Mouse (Mus musculus) ovary, adult 18-20 months (tissue): ENCODE measurements around the gene Gm28374.

Experiments
- DNase-seq: peaks from one replicate; pipeline ENCODE4 v3.0.0; 2022; ENCODE audit warnings: low spot score, mixed read lengths

Gm28374 gene

GRCm38 (mm10) chr19:6085417-6085879 lies 3.4 kb upstream of the Gm28374 start:
- DNase-seq: no peak

GRCm38 (mm10) chr19:6084478-6085248 lies 2.6 kb upstream of the Gm28374 start, which contains the start of the genes Zfpl1 and Cdca5:
Zfpl1 (minus strand) TSS chr19:6084956.
Cdca5 (plus strand) TSS chr19:6084983.
- peak; percentile 93 for DNase-seq

- DNase-seq: no peak
Observed at GRCm38 (mm10) chr19:6079983-6080480, 2.0 kb downstream of the Gm28374 start, which contains the start of gene Tmem262. Tmem262 (plus strand) TSS chr19:6080033.

DNA sequence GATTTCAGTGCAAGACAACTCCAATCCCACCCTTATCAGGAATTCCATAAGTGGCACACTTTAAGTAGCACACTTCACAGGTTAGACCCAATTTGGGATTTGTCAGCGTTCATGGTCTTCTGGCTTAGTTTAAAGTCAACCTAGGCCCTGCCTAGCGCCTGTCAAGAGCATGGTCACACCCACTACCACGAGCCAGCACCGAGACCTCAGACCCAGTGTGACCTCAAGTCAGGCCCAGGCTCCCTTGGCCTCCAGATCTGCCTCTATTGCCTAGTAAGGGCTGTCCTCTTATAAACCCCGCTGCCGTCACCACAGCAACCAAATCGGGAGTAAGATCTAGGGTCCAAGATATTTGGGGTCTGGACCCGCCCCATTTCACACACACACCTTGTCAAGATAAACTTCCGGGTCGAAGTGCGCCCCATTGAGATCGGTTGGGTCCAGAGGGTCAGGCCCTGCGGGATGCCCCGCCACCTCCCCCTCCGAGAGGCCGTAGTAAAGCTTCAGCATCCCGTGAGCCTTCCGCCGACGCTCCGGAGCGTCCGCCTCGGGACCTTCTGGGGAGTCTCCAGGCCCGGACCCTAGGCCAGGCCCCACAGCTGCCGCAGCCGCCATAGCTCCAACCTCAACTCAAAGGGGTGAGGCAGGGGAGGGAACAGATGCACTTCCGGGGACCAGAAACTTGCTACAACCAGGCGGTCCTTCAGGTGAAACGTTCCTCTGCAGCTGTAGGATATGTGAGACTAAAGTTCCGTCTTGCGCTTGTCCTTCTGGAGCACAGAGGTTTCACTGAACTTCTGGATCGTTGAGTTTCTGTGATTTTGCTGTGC lies 5.3 kb downstream of the Gm28374 start, which contains the start of gene Vps51:
Gene Vps51, minus strand, starts transcription at position 668 of the 830 bp plus-strand sequence.
- DNase-seq: peak; percentile 75

- DNase-seq: no peak
Observed at GRCm38 (mm10) chr19:6073889-6074288, 8.2 kb downstream of the Gm28374 start.

DNA sequence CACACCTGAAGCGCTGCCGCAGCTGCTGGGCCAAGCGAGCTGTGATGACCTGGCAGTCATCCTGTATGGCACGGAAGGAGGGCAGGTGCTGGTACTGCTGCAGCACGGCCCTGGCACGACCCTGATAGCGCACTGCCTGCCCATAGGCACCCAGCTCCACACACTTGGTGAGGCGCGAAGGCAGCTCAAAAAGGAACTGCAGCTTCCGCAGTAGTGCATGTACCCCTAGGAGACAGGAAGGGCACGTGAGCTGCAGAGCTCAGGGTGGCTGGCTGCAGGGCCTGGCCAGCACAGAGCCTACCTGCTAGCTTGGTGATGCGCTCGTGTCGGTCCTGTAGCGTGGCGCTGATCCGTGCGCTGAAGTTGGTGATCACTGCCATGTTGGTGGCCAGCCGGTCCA lies 10.8 kb downstream of the Gm28374 start:
- DNase-seq: no peak

DNA sequence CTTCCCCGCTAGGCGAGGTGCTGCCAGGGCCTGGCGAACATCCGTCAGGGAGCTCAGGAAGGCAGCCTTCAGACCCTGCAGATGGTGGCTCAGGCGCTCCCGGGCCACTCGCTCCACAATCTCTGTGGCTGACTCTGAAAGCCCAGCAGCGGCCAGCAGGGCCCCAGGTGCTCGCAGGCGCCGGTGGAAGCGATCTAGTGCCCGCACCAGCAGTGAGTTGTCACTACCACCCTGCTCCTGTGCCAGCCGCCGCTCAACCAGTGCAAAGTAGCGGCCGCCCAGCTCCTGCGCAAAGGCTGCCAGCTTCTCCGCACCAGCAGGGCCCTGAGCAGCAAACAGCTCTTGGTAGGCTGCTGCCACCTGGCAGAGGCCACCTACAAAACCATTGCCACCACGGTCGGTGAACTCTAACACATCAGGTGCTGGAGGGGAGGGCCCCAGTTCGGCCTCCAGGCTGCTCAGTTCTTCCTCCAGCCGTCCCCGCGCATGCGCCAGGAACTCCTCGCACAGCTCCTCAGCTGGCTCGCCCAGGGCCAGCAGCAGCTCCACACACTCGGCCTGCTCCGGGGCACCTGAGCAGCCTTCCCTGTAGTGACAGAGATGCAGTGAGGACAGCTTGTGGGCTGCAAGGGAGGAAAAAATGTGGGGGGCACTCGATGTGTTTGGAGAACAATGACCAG lies 11.3 kb downstream of the Gm28374 start:
- no peak for DNase-seq

DNA sequence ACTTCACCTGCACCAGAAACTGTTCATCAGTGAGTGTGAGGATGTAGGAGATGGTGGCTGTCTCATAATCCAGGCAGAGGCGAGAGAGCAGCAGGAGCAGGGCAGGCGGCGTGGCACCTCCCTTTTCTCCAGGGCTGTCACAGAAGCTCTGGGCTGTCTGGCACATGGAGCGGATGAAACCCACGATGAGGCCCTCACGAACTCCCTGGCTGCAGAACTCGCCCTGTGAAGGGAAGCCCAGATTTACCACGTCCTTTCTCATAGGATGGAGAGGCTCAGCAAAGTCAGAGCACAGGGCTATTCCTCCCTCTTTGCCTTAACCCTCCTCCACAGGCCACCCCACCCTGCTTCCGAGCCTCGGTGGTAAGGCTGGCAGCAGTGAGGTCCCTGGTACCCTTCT lies 12.2 kb downstream of the Gm28374 start:
- no peak for DNase-seq

DNA sequence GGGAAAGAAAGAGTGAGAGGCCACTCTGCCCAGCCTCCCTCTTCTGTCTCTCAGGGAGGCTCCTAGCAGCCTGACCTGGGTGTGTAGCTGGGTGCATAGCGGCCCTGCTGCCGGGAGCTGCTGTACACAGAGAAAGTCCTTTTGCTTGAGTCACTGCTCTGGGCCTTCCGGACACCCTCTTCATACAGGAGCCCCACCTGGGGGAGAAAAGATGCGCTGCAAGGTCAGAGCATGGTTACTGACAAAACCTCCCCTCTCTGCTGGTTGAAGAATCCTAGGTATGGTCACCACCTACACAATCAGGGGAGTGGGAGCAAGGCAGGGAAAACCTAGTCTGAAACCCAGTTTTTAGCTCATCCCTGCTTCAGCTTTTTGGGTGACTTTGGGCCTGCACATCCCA lies 13.1 kb downstream of the Gm28374 start:
- DNase-seq: no peak

DNA sequence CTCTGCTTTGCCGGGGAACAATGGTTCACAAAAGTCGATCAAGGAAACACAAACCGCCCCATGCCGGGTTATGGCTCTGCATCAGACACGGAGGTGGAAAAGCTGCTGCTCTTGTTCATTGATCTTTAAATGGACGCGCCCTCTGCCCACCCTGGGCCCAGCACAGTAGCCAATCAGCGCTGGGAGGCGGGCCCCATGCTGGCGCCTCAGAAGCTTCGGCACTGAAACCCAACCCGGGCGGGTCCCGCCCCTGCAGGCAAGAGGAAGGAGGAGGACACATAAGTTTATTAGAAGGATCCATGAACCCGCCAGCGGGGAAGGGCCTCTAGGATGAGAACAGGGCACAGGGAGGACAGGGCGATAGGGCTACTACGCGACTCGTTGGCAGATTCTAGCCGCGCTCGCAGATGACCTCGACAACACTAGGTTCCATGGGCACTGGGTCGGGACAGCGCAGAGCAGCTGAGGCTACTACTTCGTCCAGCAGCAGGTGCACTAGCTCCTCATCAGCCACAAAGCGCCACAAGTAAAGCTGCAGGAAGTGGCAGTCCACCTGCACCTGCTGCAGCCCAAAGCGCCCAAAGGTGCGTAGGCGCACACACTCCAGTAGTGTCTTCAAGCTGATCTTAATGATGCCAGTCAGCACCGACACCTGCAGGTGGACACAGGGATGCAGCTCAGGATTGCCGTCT lies 14.2 kb downstream of the Gm28374 start, which contains the start of gene Tm7sf2:
Gene Tm7sf2, minus strand, starts transcription at position 650 of the 692 bp plus-strand sequence.
- peak; percentile 91 for DNase-seq

DNA sequence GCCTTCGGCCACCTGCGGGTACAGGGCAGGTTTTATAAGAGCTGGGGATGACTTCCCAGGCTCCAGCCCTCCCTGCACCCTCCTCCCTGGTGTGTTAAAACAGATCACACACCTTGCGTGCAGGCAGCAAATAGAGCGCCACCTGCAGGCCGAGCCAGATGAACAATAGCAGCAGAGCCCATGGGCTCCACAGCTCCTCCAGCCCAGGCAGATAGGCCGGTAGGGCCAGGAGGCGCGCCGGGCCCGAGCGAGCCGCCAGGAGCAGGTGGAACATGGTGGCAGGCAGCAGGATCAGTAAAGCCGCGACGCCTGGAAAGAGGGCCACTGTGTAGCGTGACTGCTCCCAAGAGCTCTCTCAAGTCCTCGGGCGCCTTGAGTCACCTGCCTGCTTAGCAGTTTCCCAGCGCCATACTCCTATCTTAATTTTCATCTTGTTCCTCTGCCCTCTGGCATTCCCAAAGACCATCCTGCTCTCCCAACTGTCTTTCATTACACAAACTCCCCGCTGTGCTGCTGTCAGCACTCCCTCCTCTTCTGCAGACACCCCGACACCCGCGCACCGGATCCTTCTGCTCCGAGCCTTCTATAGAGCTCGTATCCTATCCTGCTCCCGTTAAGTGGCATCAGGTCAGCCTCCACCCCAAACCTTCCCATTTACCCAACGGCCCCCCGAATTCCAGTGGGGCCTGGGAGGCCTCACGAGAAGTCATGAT lies 14.9 kb downstream of the Gm28374 start:
- peak; percentile 52 for DNase-seq

DNA sequence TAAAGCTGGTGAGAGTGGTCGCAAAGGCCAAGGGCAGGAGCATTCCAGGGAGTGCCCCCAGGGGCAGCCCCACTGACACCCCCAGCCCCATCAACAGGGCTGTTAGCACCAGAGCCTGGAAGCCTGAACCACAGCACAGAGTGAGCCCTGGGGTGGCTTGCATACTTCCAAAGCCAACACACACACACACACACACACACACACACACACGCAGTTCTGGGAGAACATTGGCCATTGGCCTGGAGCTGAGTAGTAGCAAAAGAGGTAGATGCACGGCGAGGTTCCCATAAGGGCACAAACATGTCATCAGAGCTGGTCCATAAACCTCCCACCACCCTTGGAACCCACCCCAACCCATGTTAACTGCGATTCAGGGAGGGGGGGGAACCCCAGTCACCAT lies 15.5 kb downstream of the Gm28374 start:
- DNase-seq: no peak

DNA sequence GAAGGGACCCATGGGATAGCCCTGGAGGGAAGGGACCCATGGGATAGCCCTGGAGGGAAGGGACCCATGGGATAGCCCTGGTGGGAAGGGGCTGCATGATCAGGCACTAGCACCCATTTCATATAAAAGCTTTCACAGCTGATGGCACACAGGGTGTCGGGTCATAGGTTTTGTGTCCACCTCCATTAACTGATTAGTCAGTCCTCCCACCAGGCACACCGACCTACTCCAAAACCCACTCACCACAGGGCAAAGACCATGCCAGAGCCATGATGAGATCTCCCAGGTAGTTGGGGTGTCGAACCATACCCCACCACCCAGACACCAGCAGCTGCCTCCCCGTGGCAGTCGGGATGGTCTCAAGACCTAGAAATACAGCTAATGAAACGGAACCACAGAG lies 19.0 kb downstream of the Gm28374 start:
- no peak for DNase-seq

DNA sequence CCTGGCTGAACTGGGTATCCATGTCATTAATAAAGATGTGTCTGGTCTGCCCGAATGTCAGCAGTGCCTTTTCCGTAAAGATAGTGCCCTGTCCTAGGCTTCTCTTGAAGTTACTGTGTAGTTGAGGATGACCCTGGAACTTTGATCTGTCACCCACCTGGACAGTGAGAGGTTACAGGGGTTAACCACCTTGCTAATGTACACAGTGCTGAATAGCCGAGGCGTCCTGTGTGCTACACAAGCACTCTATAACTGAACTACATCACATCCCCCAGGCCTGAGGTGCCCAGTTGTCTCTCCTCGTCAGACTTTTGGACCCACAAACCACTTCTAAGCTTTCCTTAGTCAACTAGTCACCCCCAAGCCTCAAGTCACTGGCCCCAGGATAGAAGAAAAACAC lies 19.6 kb downstream of the Gm28374 start:
- no peak for DNase-seq

- DNase-seq: no peak
Observed at GRCm38 (mm10) chr19:6061641-6062302, 20.3 kb downstream of the Gm28374 start.

GRCm38 (mm10) chr19:6061021-6061533 lies 21.0 kb downstream of the Gm28374 start, which contains the start of gene Znhit2:
Znhit2 (plus strand) TSS chr19:6061192.
- DNase-seq: peak; percentile 91

DNA sequence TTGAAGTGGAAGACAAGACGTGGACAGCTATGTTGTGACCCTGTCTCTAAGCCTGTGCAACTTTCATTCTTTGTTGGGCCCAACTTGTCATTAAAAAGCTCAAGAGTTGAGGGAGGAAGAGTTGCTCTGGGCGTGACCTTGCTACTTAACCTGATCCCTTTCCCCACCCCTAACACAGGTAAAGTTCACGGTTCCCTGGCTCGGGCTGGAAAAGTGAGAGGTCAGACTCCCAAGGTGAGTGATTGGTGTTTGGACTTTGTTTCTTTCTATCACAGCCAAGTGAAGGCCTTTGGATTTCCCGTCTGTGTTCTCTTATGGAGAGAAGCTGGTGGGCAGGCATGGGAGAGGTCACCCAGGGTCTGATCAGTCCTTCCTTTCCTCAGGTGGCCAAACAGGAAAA lies 23.1 kb downstream of the Gm28374 start:
- no peak for DNase-seq

DNA sequence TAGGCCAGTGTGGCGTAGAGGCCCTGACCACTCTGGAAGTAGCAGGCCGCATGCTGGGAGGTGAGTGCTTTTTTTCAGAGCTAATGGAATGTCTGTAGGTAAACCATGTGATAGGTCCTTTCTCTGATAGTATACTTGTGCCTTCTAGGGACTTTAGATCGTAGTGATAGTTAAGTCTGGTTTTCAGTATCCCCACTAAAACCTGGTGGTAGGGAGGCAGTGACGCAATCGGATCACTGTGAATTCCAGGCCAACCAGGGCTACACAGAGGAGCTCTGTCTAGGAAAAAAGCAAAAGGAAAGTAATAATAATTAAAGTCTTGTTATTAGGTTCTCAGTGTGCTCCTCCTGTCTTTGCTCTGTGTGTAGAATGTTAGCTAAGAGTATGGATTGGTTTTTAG lies 23.5 kb downstream of the Gm28374 start:
- DNase-seq: no peak

GRCm38 (mm10) chr19:6057313-6058096 lies 24.6 kb downstream of the Gm28374 start, which contains the start of the genes Mrpl49 and Fau:
Mrpl49 (minus strand) TSS chr19:6057785.
Fau (plus strand) TSS chr19:6057844.
- peak; percentile 98 for DNase-seq
